Mouse (Mus musculus) bone marrow, adult 2 months (tissue): ENCODE measurements around the gene Pea15a.

Experiments
- CTCF ChIP-seq: fragments of 200-500 bp; IDR thresholded peaks from 2 replicates; pipeline ENCODE4 v1.5.1; 2011; ENCODE audit warnings: low read length, control low read depth; ENCODE audit not compliant: control insufficient read depth, insufficient read depth
- POLR2A ChIP-seq: fragments of 200-500 bp; IDR thresholded peaks from 2 replicates; pipeline ENCODE4 v1.6.1; 2011; ENCODE audit warnings: low read depth, mild to moderate bottlenecking, control low read depth, low read length, borderline replicate concordance; ENCODE audit not compliant: control insufficient read depth

- no peak for TF ChIP-seq CTCF
- no peak for TF ChIP-seq POLR2A
Measured at GRCm38 (mm10) chr1:172212776-172213175, 6.2 kb upstream of the Pea15a start.
